Mouse (Mus musculus): ENCODE data around the gene Gm45844. TPM values are rescaled to one million over a fixed set of nuclear protein-coding genes. Genes with fewer than 3 reads are reported as not detected.
"Not testable (repeated sequence)": the region's sequence is repeated elsewhere in the genome, so short reads cannot be mapped to it uniquely, and the experiment has no call there.

Gm45844 gene
- 14.6 and 15.0 TPM in 2 replicates for polyA plus RNA-seq (2015; fragmentation: Nextera tagmentation; extraction: Ambion mirVana)

- H3K27me3 ChIP-seq (replicated peaks; ENCODE audit: control insufficient read depth, insufficient read depth, low read length); H3K4me1 ChIP-seq (ENCODE audit: control insufficient read depth, insufficient read depth, low read depth, low read length); H3K9me3 ChIP-seq (ENCODE audit: control insufficient read depth, low read length); H3K36me3 ChIP-seq (ENCODE audit: control insufficient read depth, insufficient read depth, low read length): not testable (repeated sequence)
- 43% methylated on average over 45 of the region's 45 CpGs for WGBS
- peak within 1 kb of the TSS; percentile 75 for H3K27ac ChIP-seq (ENCODE audit: low read depth, low read length)
- ATAC-seq, result peak; percentile 99
- peak within 1 kb of the TSS; percentile 53 for H3K4me2 ChIP-seq (ENCODE audit: low read length)
- peak within 1 kb of the TSS; percentile 45 for H3K4me3 ChIP-seq (ENCODE audit: low read length)
- peak within 1 kb of the TSS; percentile 70 for H3K9ac ChIP-seq (ENCODE audit: low read depth, low read length)
These were observed at the start of gene Gm45844 for GRCm38 (mm10) chr7:7277966-7278567. TSS of gene Gm45844 (minus strand) at chr7:7278289.

- ATAC-seq, result no peak
- H3K36me3 ChIP-seq (ENCODE audit: control insufficient read depth, insufficient read depth, low read length), result peaks cover 34% of the 10 kb centered on the region
- H3K27ac ChIP-seq (ENCODE audit: low read depth, low read length), result no peak overlapping the region
- H3K9me3 ChIP-seq (ENCODE audit: control insufficient read depth, low read length), result no peaks in the 10 kb centered on the region
- H3K4me2 ChIP-seq (ENCODE audit: low read length), result no peak overlapping the region
- no peaks in the 10 kb centered on the region for H3K27me3 ChIP-seq (replicated peaks; ENCODE audit: control insufficient read depth, insufficient read depth, low read length)
- H3K4me1 ChIP-seq (ENCODE audit: control insufficient read depth, insufficient read depth, low read depth, low read length), result no peaks in the 10 kb centered on the region
- H3K4me3 ChIP-seq (ENCODE audit: low read length), result no peak overlapping the region
- H3K9ac ChIP-seq (ENCODE audit: low read depth, low read length), result no peak overlapping the region
- 77% methylated on average over 16 of the region's 16 CpGs for WGBS
These were observed 17.5 kb upstream of the Gm45844 start for GRCm38 (mm10) chr7:7295595-7295994.

- H3K9ac ChIP-seq (ENCODE audit: low read depth, low read length), result no peak overlapping the region
- no peaks in the 10 kb centered on the region for H3K4me1 ChIP-seq (ENCODE audit: control insufficient read depth, insufficient read depth, low read depth, low read length)
- no peak overlapping the region for H3K27ac ChIP-seq (ENCODE audit: low read depth, low read length)
- peaks cover 23% of the 10 kb centered on the region for H3K36me3 ChIP-seq (ENCODE audit: control insufficient read depth, insufficient read depth, low read length)
- H3K9me3 ChIP-seq (ENCODE audit: control insufficient read depth, low read length), result peaks cover 3% of the 10 kb centered on the region
- WGBS, result 75% methylated on average over 1 of the region's 1 CpGs
- no peak overlapping the region for H3K4me3 ChIP-seq (ENCODE audit: low read length)
- ATAC-seq, result no peak
- no peak overlapping the region for H3K4me2 ChIP-seq (ENCODE audit: low read length)
- no peaks in the 10 kb centered on the region for H3K27me3 ChIP-seq (replicated peaks; ENCODE audit: control insufficient read depth, insufficient read depth, low read length)
These were observed 3.3 kb upstream of the Gm45844 start for GRCm38 (mm10) chr7:7281383-7281782.

- not testable (repeated sequence) for H3K4me1 ChIP-seq (ENCODE audit: control insufficient read depth, insufficient read depth, low read depth, low read length); H3K36me3 ChIP-seq (ENCODE audit: control insufficient read depth, insufficient read depth, low read length); H3K9me3 ChIP-seq (ENCODE audit: control insufficient read depth, low read length); H3K27me3 ChIP-seq (replicated peaks; ENCODE audit: control insufficient read depth, insufficient read depth, low read length)
- H3K4me3 ChIP-seq (ENCODE audit: low read length), result peak overlapping the region; percentile 45
- H3K4me2 ChIP-seq (ENCODE audit: low read length), result peak overlapping the region; percentile 53
- 31% methylated on average over 24 of the region's 24 CpGs for WGBS
- peak overlapping the region; percentile 75 for H3K27ac ChIP-seq (ENCODE audit: low read depth, low read length)
- ATAC-seq, result peak; percentile 69
- peak overlapping the region; percentile 70 for H3K9ac ChIP-seq (ENCODE audit: low read depth, low read length)
These were observed 533 bp downstream of the Gm45844 start for GRCm38 (mm10) chr7:7277556-7277955.

- H3K9ac ChIP-seq (ENCODE audit: low read depth, low read length); H3K9me3 ChIP-seq (ENCODE audit: control insufficient read depth, low read length); H3K36me3 ChIP-seq (ENCODE audit: control insufficient read depth, insufficient read depth, low read length); ATAC-seq; H3K27me3 ChIP-seq (replicated peaks; ENCODE audit: control insufficient read depth, insufficient read depth, low read length); H3K4me2 ChIP-seq (ENCODE audit: low read length); H3K4me1 ChIP-seq (ENCODE audit: control insufficient read depth, insufficient read depth, low read depth, low read length); H3K4me3 ChIP-seq (ENCODE audit: low read length); H3K27ac ChIP-seq (ENCODE audit: low read depth, low read length): not testable (repeated sequence)
- no CpG with 5 or more reads among the region's 1 CpGs for WGBS
These were observed 30.9 kb downstream of the Gm45844 start, which contains the start of gene Vmn2r29 for GRCm38 (mm10) chr7:7247228-7247627. TSS of gene Vmn2r29 (minus strand) at chr7:7247328.

- H3K27ac ChIP-seq (ENCODE audit: low read depth, low read length); H3K4me1 ChIP-seq (ENCODE audit: control insufficient read depth, insufficient read depth, low read depth, low read length); H3K36me3 ChIP-seq (ENCODE audit: control insufficient read depth, insufficient read depth, low read length); H3K9me3 ChIP-seq (ENCODE audit: control insufficient read depth, low read length); H3K27me3 ChIP-seq (replicated peaks; ENCODE audit: control insufficient read depth, insufficient read depth, low read length): not testable (repeated sequence)
- Histone ChIP-seq H3K4me3 (ENCODE audit: low read length) (peak within 1 kb of the TSS; percentile 49), H3K9ac (ENCODE audit: low read depth, low read length) (peak within 1 kb of the TSS; percentile 64), H3K4me2 (ENCODE audit: low read length) (peak within 1 kb of the TSS; percentile 61)
- 0 out of 2 replicates have a peak, but pooled peaks have one; percentile 67 for ATAC-seq
- WGBS, result 2% methylated on average over 24 of the region's 24 CpGs
These were observed 68.6 kb downstream of the Gm45844 start, which contains the start of gene Zfp772 for GRCm38 (mm10) chr7:7209313-7210151. TSS of gene Zfp772 (minus strand) at chr7:7209998.

- H3K27me3 ChIP-seq (replicated peaks; ENCODE audit: control insufficient read depth, insufficient read depth, low read length), result no peaks in the 10 kb centered on the region
- H3K27ac ChIP-seq (ENCODE audit: low read depth, low read length), result no peak overlapping the region
- H3K4me3 ChIP-seq (ENCODE audit: low read length), result peak overlapping the region; percentile 61
These were observed 89.7 kb downstream of the Gm45844 start for GRCm38 (mm10) chr7:7188191-7188942.

GRCm38 (mm10) chr7:7187417-7188190 is 90.5 kb downstream of the Gm45844 start:
- H3K27ac ChIP-seq (ENCODE audit: low read depth, low read length), result no peak overlapping the region
- no peaks in the 10 kb centered on the region for H3K9me3 ChIP-seq (ENCODE audit: control insufficient read depth, low read length)
- peak; percentile 81 for ATAC-seq
- peaks cover 6% of the 10 kb centered on the region for H3K36me3 ChIP-seq (ENCODE audit: control insufficient read depth, insufficient read depth, low read length)
- peak overlapping the region; percentile 40 for H3K4me2 ChIP-seq (ENCODE audit: low read length)
- peak overlapping the region; percentile 61 for H3K4me3 ChIP-seq (ENCODE audit: low read length)
- H3K9ac ChIP-seq (ENCODE audit: low read depth, low read length), result no peak overlapping the region; the same call in 1 of the 2 replicates
- no peaks in the 10 kb centered on the region for H3K4me1 ChIP-seq (ENCODE audit: control insufficient read depth, insufficient read depth, low read depth, low read length)
- 42% methylated on average over 13 of the region's 13 CpGs for WGBS
- no peaks in the 10 kb centered on the region for H3K27me3 ChIP-seq (replicated peaks; ENCODE audit: control insufficient read depth, insufficient read depth, low read length)

More at GRCm38 (mm10) chr7:7188191-7188942, 89.7 kb downstream of the Gm45844 start:
- ATAC-seq, result peak; percentile 99
- peak overlapping the region; percentile 40 for H3K4me2 ChIP-seq (ENCODE audit: low read length)
- H3K4me1 ChIP-seq (ENCODE audit: control insufficient read depth, insufficient read depth, low read depth, low read length), result no peaks in the 10 kb centered on the region
- H3K36me3 ChIP-seq (ENCODE audit: control insufficient read depth, insufficient read depth, low read length), result no peaks in the 10 kb centered on the region
- peak overlapping the region; percentile 65 for H3K9ac ChIP-seq (ENCODE audit: low read depth, low read length)
- 14% methylated on average over 18 of the region's 18 CpGs for WGBS
- H3K9me3 ChIP-seq (ENCODE audit: control insufficient read depth, low read length), result no peaks in the 10 kb centered on the region

All from hindbrain, embryonic 16.5 days (tissue).